Mouse (Mus musculus): ENCODE results near the gene Arrdc4.

Gene Arrdc4

GRCm38 (mm10) chr7:68748761-68749635, at the start of gene Arrdc4:
TSS of gene Arrdc4 (minus strand) at chr7:68749241.
- peak; percentile 94 for DNase-seq (ENCODE audit: low read depth, low spot score)

DNA sequence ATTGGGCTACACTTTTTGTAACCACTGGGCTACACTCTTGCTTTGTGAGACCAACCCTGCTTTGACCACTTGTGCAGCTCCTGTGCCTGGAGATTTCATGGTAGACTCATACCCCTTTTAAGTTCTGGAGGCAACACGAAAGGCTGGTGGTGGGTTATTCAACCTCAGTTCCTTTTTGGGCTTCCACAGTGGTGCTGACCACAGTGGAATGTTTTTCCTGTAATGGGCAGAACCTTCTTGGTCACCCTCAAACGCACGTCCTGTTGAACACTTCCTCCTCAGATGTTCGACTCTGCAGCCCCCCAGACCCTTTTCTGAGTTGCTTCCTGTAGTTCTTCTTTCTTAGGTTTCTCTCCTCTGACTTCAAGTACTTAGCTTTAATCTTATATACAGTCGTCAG, 46.5 kb upstream of the Arrdc4 start:
- DNase-seq (ENCODE audit: low read depth, low spot score) = no peak

GRCm38 (mm10) chr7:68788711-68789110, 39.7 kb upstream of the Arrdc4 start:
- no peak for DNase-seq (ENCODE audit: low read depth, low spot score)

- no peak for DNase-seq (ENCODE audit: low read depth, low spot score)
These were observed 22.7 kb upstream of the Arrdc4 start for GRCm38 (mm10) chr7:68771757-68772094.

- DNase-seq (ENCODE audit: low read depth, low spot score) = no peak
These were observed 22.1 kb upstream of the Arrdc4 start for GRCm38 (mm10) chr7:68770894-68771756.

DNA sequence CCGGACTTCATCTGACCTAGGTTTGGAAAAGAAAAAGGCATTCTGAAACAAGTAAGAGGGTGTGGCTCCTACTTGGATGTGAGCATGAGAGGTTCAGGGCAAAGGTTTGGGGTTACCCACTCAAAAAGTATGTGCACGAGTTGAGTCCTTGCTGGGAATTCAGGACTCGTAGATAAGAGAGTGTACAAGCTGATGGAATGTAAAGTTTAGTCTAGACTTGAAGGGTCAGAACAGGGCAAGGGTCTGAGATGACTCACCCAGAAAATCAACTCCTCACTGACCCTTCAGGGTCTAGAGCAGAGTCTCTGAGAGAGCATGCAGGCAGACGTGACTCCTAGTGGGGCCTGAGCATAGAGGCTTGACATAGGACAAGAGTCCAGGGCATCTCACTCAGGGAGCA, 16.9 kb upstream of the Arrdc4 start:
- no peak for DNase-seq (ENCODE audit: low read depth, low spot score)

DNA sequence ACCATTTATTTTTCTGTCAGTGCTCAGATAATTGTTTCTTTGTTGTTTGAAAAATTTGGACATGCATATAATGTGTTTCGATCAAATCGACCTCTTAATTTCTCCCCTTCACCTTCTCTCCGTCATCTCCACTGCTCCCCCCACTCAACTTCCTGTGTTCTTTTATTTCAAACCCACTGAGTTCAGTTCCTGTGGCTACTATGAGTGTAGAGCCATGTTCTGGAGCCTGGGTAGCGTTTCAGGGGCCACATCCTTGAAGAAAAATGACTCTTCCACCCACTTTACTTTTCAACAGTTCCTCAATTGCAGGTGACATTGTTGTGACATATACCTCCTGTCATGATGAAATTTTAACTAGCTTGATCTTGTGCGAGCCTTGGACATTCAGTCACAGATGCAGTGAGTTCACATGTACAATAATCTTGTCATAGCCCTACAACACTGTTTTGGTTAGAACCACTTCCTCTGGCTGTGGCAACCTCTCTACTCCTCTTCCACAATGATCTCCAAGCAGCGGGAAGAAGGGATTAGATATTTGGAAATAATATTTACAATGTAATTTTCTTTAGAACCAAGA, 10.2 kb upstream of the Arrdc4 start:
- no peak for DNase-seq (ENCODE audit: low read depth, low spot score)

DNA sequence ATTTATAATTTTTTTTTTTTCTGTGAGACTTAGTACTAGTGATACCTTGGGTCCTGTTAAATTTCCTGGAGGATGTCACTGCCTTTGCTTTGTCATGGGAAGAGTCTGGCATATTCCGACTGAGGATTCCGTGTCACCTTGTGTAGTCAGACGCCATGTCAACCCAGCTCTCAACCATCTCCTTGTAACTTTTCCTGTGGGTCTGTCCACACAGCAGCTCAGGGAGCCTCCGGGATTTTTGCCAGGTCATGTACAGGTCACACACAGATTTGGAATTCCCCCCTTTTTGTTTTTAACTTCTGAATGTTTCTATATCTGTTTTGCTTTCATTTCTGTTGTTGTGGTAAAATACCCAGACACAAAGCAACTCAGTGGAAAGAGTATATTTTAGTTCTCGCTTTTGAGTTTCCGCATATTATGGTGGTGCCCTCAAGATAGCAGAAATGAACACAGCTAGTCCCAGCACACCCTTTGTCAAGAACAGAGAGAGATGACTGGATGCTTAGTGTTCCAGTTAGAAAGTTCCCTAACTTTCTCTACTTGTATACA, 7.7 kb upstream of the Arrdc4 start:
- no peak for DNase-seq (ENCODE audit: low read depth, low spot score)

GRCm38 (mm10) chr7:68749919-68750318, 878 bp upstream of the Arrdc4 start:
- DNase-seq (ENCODE audit: low read depth, low spot score) = no peak

- peak; percentile 5 for DNase-seq (ENCODE audit: low read depth, low spot score)
These were observed 680 bp downstream of the Arrdc4 start for GRCm38 (mm10) chr7:68748361-68748760.

DNA sequence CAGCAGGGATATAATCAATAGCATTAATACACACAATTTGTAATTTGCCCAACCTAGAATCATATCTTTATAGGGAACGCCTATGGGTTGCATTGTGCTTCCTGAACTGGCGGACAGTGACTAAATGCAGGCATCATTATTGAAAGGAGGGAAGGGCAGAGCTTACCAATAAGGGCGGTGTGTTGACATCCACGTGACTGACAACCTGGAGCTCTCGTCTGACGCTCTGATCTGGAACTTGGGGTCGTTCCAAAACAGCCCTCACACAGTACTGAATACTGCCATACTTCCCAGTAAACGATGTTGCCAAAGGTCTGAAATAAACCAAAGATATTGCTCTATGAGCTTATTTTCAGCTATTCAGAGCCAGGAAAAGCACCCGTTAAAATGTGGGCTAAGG, 4.4 kb downstream of the Arrdc4 start:
- no peak for DNase-seq (ENCODE audit: low read depth, low spot score)

DNA sequence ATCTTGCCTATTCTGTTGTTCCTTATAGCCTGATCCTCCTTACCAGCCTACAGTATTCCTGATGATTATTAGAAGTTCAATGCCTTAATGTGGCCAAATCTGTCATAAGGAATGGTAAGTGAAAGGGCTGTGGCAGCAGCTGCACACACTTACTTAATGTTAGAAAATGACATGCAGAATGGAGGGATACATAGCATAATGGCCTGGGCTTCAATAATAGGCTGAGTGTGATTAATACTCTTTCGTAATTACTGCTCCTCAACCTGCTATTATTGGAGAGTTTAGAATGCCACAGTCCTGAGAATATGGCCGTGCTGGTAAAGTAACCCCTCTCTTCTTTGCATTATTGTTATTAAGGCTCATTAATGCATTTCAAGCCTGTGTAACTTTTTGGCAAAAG, 4.8 kb downstream of the Arrdc4 start:
- DNase-seq (ENCODE audit: low read depth, low spot score) = no peak

- DNase-seq (ENCODE audit: low read depth, low spot score) = no peak
These were observed 8.3 kb downstream of the Arrdc4 start for GRCm38 (mm10) chr7:68740763-68741162.

DNA sequence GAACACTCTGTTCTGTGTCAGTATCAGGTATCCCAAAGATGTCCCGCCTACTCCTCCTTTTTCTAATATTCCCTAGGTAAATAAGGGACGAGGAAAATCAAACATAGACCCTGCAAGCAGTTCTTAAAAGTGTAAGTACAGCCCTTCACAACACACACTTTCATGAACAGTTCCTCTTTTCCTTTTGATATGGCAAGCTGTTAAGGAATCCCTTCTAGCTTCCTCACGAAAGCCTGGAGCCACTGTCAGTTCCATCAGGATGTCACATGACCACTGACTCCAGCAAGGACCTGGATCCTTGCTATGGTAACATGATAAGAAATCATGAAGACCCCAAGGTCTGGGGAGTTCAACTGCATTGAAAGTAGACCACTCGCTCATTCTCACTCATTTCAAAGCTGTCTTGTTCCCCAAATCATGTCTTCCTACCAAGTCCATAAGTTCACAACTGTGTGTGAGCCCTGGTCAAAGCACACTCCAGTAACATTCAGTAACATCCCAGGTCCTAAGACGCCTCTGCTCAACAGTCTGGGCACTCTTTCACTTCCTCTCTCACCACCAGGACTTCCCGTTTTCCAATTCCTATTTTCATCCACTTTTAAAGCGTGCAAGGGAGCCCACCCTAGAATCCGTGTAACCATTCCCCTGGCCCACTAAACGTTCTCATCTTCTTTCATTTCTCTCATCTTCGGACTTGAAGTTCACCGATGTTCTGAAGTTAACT, 10.2 kb downstream of the Arrdc4 start:
- no peak for DNase-seq (ENCODE audit: low read depth, low spot score)

- no peak for DNase-seq (ENCODE audit: low read depth, low spot score)
These were observed 22.7 kb downstream of the Arrdc4 start for GRCm38 (mm10) chr7:68726380-68726779.

DNA sequence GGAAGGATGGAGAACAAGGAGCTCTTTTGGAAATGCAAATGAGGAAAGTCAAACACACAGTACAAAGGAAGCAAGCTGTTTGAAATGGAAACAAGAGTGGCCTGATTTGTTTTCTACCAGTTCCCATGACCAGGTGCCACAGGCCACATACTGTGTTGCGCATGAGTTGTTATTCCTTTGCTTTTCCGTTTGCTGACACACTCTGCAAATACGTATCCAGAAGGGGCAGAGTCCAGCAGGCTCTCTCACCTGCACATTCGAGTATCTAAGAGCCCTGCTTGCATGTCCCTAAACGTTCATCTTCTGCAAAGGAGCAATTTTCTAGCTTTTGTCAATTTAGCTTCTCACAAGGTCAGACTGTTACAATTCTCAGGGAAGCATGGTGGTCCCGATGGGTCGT, 24.3 kb downstream of the Arrdc4 start:
- no peak for DNase-seq (ENCODE audit: low read depth, low spot score)

DNA sequence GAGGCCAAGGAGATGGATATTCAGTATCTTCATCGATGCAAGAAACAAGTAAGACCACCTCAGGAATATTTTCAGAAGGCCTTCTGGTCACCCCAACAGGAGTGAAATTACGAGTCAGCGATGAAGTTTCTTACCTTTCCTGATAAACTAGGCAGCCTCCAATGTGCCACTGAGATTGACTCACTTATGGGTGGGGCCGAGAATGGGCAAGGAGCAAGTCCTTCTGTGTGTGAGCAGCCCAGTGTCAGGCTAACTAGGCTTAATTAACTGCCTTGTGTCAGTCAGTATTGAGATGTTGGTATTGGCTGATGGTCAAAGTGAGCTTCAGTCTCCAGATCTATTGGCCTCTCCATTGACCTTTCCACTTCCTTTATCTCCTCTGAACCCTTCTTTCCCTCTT, 27.5 kb downstream of the Arrdc4 start:
- no peak for DNase-seq (ENCODE audit: low read depth, low spot score)

DNA sequence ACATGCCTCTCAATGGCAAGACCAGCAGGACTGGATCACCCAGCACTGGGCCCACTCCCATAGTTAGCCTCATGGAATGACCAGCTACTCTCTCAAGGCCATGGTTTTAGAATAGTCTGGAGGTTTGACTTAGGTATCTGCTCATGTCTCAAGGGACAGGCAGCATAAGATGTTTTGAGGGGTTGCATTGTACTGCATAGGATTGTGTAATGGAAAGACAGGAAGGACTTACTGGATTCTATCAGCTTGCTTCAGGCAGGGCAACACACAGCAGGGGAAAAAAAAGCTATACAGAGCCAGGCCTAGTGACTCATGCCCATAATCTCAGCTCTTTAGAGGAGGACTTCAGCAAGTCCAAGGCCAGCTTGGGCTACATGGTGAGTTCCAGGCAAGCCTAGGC, 31.1 kb downstream of the Arrdc4 start:
- DNase-seq (ENCODE audit: low read depth, low spot score) = no peak

GRCm38 (mm10) chr7:68717498-68717897, 31.5 kb downstream of the Arrdc4 start:
- DNase-seq (ENCODE audit: low read depth, low spot score) = no peak

DNA sequence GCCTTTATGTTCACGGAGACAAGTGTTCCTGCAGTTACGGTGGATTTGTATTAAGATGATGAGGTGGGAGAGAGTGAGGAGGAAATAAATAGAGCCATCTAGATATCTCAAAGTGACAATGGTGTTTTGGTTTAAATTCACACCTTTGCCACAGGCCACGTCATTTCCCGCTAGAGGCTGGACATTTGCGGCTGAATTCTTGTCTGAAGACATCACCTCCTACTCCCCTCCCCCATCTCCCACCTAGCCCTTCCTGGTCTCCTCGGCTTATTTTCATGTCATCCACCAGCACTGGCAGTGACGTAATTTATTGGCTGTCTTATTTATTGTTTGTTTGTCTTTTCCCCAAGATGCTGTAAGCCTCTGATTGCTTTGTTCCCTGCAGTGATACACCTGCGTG, 32.1 kb downstream of the Arrdc4 start:
- no peak for DNase-seq (ENCODE audit: low read depth, low spot score)

- no peak for DNase-seq (ENCODE audit: low read depth, low spot score)
These were observed 36.1 kb downstream of the Arrdc4 start for GRCm38 (mm10) chr7:68712928-68713327.

DNA sequence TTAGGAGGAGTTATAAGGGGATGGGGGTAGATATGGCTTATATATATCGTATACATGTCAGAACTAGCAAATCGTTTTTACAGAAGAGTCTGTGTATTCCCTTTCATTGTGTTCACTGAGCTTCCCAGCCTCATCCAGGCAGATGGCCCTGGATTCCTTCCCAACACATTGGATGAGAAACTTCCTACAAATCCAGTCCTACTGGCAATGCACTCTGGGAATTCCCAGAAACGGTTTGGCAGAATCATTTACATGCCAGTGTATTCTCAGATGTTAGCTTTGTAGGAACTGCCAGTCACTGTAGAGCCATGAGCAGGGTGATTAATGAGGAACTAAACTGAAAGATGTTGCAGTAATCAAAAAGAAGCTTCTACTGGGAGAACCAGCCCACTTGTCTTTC, 36.6 kb downstream of the Arrdc4 start:
- DNase-seq (ENCODE audit: low read depth, low spot score) = no peak
